ENCODE assay signal across 11 mouse cellular contexts in the genomic region with DNA sequence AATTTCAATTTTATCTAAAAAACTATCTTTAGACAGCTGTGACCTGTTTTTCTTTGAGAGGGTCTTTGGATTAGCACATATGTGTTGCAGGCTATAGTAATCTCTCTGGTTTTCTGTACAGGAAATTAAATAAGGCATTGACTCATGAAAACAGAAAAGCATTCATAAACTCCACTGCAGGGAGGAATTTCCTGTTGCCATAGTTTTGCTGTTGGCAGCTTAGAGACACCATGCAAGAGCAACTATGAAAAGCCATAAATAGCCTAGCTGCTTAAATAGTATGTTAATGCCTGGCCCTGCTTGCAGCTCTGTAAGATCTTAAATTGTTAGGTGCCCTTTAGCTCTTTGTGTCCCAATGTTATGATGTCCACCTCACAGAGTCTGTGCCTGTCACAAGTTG.
DNase-seq lines count a peak whose midpoint lies in the region; ATAC-seq and TF ChIP-seq lines count a peak whose summit lies in the region.
"Had no signal": no experiment of that assay in that cellular context is flagged by ENCODE, and none has a peak within 500 bp of the region (broad histone marks: within the 10 kb centered on the region; RNA-seq: fewer than 3 reads in every experiment).

No protein-coding gene starts in this region.

- TF ChIP-seq CTCF in lung, embryonic 14.5 days (IDR thresholded peaks at IDR 0.05; ENCODE audit: low read depth) = no peak

- no peak overlapping the region for H3K9ac ChIP-seq in heart, embryonic 13.5 days
- H3K9ac ChIP-seq in lung, embryonic 14.5 days = no peak overlapping the region
- H3K9ac ChIP-seq in embryonic facial prominence, embryonic 14.5 days (ENCODE audit: low read depth, low read length) = no peak overlapping the region
- H3K9ac ChIP-seq in limb, embryonic 13.5 days = no peak overlapping the region

- no peak overlapping the region for H3K4me2 ChIP-seq in heart, embryonic 13.5 days
- no peak overlapping the region for H3K4me2 ChIP-seq in lung, embryonic 14.5 days
- no peak overlapping the region for H3K4me2 ChIP-seq in embryonic facial prominence, embryonic 14.5 days (ENCODE audit: low read depth, low read length)
- H3K4me2 ChIP-seq in limb, embryonic 13.5 days (replicated peaks) = no peak overlapping the region

- H3K36me3 ChIP-seq in heart, embryonic 13.5 days = peaks cover 26% of the 10 kb centered on the region
- no peaks in the 10 kb centered on the region for H3K36me3 ChIP-seq in lung, embryonic 14.5 days (ENCODE audit: insufficient read depth)
- peaks cover 18% of the 10 kb centered on the region; the same call in 1 of the 2 replicates for H3K36me3 ChIP-seq in embryonic facial prominence, embryonic 14.5 days (ENCODE audit: control insufficient read depth, insufficient read depth, low read length)
- peaks cover 6% of the 10 kb centered on the region for H3K36me3 ChIP-seq in limb, embryonic 13.5 days

- no peaks in the 10 kb centered on the region for H3K9me3 ChIP-seq in heart, embryonic 13.5 days
- H3K9me3 ChIP-seq in lung, embryonic 14.5 days (ENCODE audit: low read depth, low read length) = no peaks in the 10 kb centered on the region
- H3K9me3 ChIP-seq in embryonic facial prominence, embryonic 14.5 days (ENCODE audit: control insufficient read depth, low read length) = no peaks in the 10 kb centered on the region
- H3K9me3 ChIP-seq in limb, embryonic 13.5 days = no peaks in the 10 kb centered on the region
- H3K9me3 ChIP-seq: megakaryocyte, embryonic 14.5 days had no signal

- no peaks in the 10 kb centered on the region for H3K27me3 ChIP-seq in heart, embryonic 13.5 days (replicated peaks)
- no peaks in the 10 kb centered on the region for H3K27me3 ChIP-seq in lung, embryonic 14.5 days (ENCODE audit: insufficient read depth, low read length)
- H3K27me3 ChIP-seq in embryonic facial prominence, embryonic 14.5 days (replicated peaks; ENCODE audit: control insufficient read depth, insufficient read depth, low read length) = no peaks in the 10 kb centered on the region
- H3K27me3 ChIP-seq in limb, embryonic 13.5 days = no peaks in the 10 kb centered on the region
- H3K27me3 ChIP-seq: CH12.LX; megakaryocyte, embryonic 14.5 days had no signal

- H3K4me1 ChIP-seq in heart, embryonic 13.5 days = peaks cover 31% of the 10 kb centered on the region
- H3K4me1 ChIP-seq in lung, embryonic 14.5 days (ENCODE audit: insufficient read depth) = no peaks in the 10 kb centered on the region
- peaks cover 9% of the 10 kb centered on the region; the same call in 1 of the 2 replicates for H3K4me1 ChIP-seq in embryonic facial prominence, embryonic 14.5 days (ENCODE audit: control insufficient read depth, insufficient read depth, low read length)
- peaks cover 27% of the 10 kb centered on the region for H3K4me1 ChIP-seq in limb, embryonic 13.5 days

- H3K4me3 ChIP-seq in heart, embryonic 13.5 days = no peak overlapping the region
- no peak overlapping the region for H3K4me3 ChIP-seq in lung, embryonic 14.5 days (ENCODE audit: low read depth, low read length)
- H3K4me3 ChIP-seq in embryonic facial prominence, embryonic 14.5 days (ENCODE audit: low read depth, low read length) = no peak overlapping the region
- H3K4me3 ChIP-seq in limb, embryonic 13.5 days = no peak overlapping the region
- H3K4me3 ChIP-seq: megakaryocyte, embryonic 14.5 days had no signal

- intact Hi-C loops in gastrocnemius, postnatal 36 days (cut with DNase I) = no loop called here

- ATAC-seq in heart, embryonic 13.5 days (ENCODE audit: extremely low read depth, insufficient number of reproducible peaks, low FRiP score, low TSS enrichment) = no peak
- ATAC-seq in lung, embryonic 14.5 days (ENCODE audit: insufficient read depth) = no peak
- no peak for ATAC-seq in embryonic facial prominence, embryonic 14.5 days (ENCODE audit: low read depth)
- ATAC-seq in limb, embryonic 13.5 days (ENCODE audit: low FRiP score, low read depth) = peak; percentile 57; the same call in 1 of the 2 replicates
- no peak for ATAC-seq in erythroblast, adult 5-6 weeks (replicated peaks; ENCODE audit: low FRiP score, poor library complexity, severe bottlenecking)

- no peak for DNase-seq in heart, postnatal 4 days
- DNase-seq in lung, embryonic 14.5 days = peak; percentile 59
- DNase-seq in lung, postnatal 25 days (ENCODE audit: low spot score) = no peak
- DNase-seq in embryonic facial prominence, embryonic 14.5 days (ENCODE audit: low spot score) = peak; percentile 78
- no peak for DNase-seq in gastrocnemius, postnatal 36 days
- DNase-seq: cerebellum, adult 8-10 months had no signal

- H3K27ac ChIP-seq in heart, embryonic 13.5 days (replicated peaks) = peak overlapping the region; percentile 79
- H3K27ac ChIP-seq in lung, embryonic 14.5 days (ENCODE audit: low read depth) = peak overlapping the region; percentile 43; the same call in 1 of the 2 replicates
- peak overlapping the region; percentile 79 for H3K27ac ChIP-seq in embryonic facial prominence, embryonic 14.5 days (replicated peaks; ENCODE audit: low read depth, low read length)
- H3K27ac ChIP-seq in limb, embryonic 13.5 days = peak overlapping the region; percentile 86

Comparison
In these comparisons a context has a peak if more than half of its experiments do, and no peak if none do; other contexts are left out.
1. DNase-seq: peak in lung, embryonic 14.5 days (single experiment) and embryonic facial prominence, embryonic 14.5 days (single experiment); none in heart, postnatal 4 days (single experiment), lung, postnatal 25 days (single experiment) and gastrocnemius, postnatal 36 days (0 of 2).
2. Peak in every context shown above with its lines, with median percentiles within 50 percentile points of each other: H3K27ac ChIP-seq.